Comparison of ENCODE assay signal across 11 mouse cellular contexts in the genomic region with DNA sequence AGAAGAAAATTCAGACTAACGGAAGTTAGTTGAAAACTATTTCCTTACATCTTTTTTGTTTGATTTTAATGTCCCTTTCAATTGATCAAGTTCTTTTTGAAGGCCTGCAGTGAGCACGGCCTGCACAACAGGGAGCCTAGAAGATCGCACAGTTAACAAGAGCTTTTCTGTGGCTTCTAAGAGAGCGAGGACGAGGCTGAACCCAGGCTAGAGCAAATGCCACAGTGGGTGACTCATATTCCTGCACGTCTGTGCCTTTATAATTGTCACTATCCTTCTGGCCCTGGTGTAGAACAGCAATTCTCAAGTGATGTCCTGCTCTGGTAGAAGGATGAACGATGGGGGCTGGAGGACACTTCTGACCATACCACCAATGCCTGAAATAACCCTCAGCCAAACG.
"Had no signal": no experiment of that assay in that cellular context is flagged by ENCODE, and none has a peak within 500 bp of the region (broad histone marks: within the 10 kb centered on the region; RNA-seq: fewer than 3 reads in every experiment).

No protein-coding gene starts in this region.

- H3K4me3 ChIP-seq: kidney, embryonic 15.5 days; limb, embryonic 13.5 days; liver, embryonic 15.5 days; midbrain, embryonic 13.5 days had no signal

- H3K27ac ChIP-seq: kidney, embryonic 15.5 days; limb, embryonic 13.5 days; liver, embryonic 15.5 days; midbrain, embryonic 13.5 days; stomach, postnatal 0 days had no signal

- DNase-seq: kidney, postnatal 14 days; layer of hippocampus, postnatal 36 days; left cerebral cortex, postnatal 4 days; lung, adult 2 months; lung, postnatal 36 days; thymus, postnatal 4 days had no signal

- H3K4me1 ChIP-seq: kidney, embryonic 15.5 days; limb, embryonic 13.5 days; liver, embryonic 15.5 days; midbrain, embryonic 13.5 days had no signal
